Mouse (Mus musculus): ENCODE measurements around the gene Ros1.

Ros1 gene

GRCm38 (mm10) chr10:52022413-52023212 lies 172.4 kb downstream of the Ros1 start, which contains the start of gene Vgll2:
Vgll2 (plus strand) TSS chr10:52022502.
- no peak for DNase-seq (ENCODE audit: low spot score)

GRCm38 (mm10) chr10:52021736-52022394 lies 173.2 kb downstream of the Ros1 start:
- no peak for DNase-seq (ENCODE audit: low spot score)

GRCm38 (mm10) chr10:52021231-52021630 lies 173.8 kb downstream of the Ros1 start:
- DNase-seq (ENCODE audit: low spot score), result no peak

GRCm38 (mm10) chr10:52018471-52018870 lies 176.6 kb downstream of the Ros1 start:
- no peak for DNase-seq (ENCODE audit: low spot score)
